8 mouse cellular contexts compared by ENCODE assay signal in the genomic region with DNA sequence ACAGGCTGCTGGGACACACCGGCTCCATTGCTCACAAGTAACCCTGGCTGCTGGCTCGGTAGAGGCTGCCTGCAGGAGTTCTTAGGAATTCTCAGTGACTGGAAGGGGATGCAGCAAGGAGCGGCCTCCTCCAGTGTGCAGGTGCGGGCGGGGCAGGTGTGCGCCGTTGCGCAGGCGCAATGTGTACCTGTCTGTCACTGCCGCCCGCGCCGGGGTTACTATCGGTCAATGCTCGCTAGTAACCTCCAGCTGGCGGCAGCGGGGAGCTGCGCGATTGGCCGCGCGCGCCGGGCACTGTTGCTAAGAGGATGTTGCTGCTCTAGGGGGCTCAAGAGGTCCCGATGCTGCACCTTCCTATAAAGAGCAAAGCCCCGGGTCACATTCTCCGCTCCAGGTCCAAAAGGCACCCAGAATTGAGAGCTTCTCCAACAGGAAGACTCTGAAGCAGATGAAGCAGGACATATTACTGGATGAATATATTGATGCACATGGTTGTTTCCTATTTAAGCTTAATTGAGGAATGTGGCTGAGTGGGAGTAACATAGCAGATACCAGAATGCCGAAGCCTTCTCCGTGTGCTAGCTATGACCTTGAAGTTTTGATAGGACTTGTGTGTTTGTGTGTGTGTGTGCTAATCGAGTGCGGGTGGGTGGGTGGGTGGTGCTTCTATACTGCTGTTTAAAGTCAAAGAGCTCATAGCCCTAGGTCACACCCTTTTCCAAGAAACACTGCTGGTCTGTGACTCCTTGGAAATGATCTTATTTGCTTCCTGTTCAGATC. TPM values are rescaled to one million over a fixed set of nuclear protein-coding genes. Genes with fewer than 3 reads are reported as not detected.
DNase-seq lines count a peak whose midpoint lies in the region; ATAC-seq and TF ChIP-seq lines count a peak whose summit lies in the region.

No protein-coding gene starts in this region.

- 0 out of 2 replicates have a peak, but pooled peaks have one; percentile 24 for ATAC-seq in heart, embryonic 13.5 days (ENCODE audit: extremely low read depth, insufficient number of reproducible peaks, low FRiP score, low TSS enrichment)
- peak; percentile 80 for ATAC-seq in kidney, embryonic 16.5 days (ENCODE audit: low FRiP score, low TSS enrichment)
- ATAC-seq in monocyte, adult 5-6 weeks (replicated peaks; ENCODE audit: insufficient number of reproducible peaks, low FRiP score, low TSS enrichment, poor library complexity, severe bottlenecking): peak; percentile 41; the same call in 1 of the 2 replicates

- H3K4me3 ChIP-seq in embryonic fibroblast, embryonic 13.5 days (ENCODE audit: insufficient read depth, low read length): no peak overlapping the region
- H3K4me3 ChIP-seq in heart, embryonic 13.5 days: peak overlapping the region; percentile 32
- H3K4me3 ChIP-seq in kidney, embryonic 16.5 days (ENCODE audit: low read length): peak overlapping the region; percentile 18
- H3K4me3 ChIP-seq in liver, adult 2 months (ENCODE audit: insufficient read depth, low read depth, low read length): no peak overlapping the region

- no peaks in the 10 kb centered on the region for H3K36me3 ChIP-seq in heart, embryonic 13.5 days
- no peaks in the 10 kb centered on the region for H3K36me3 ChIP-seq in kidney, embryonic 16.5 days (ENCODE audit: insufficient read depth, low read length)
- no peaks in the 10 kb centered on the region for H3K36me3 ChIP-seq in liver, adult 2 months (ENCODE audit: control insufficient read depth, insufficient read depth, low read length)

- no peaks in the 10 kb centered on the region for H3K79me2 ChIP-seq in liver, adult 2 months (ENCODE audit: control insufficient read depth, insufficient read depth, low read length)

- peak overlapping the region; percentile 95 for H3K27ac ChIP-seq in embryonic fibroblast, embryonic 13.5 days (ENCODE audit: insufficient read depth, low read length)
- peak overlapping the region; percentile 86 for H3K27ac ChIP-seq in heart, embryonic 13.5 days (replicated peaks)
- peak overlapping the region; percentile 55 for H3K27ac ChIP-seq in kidney, embryonic 16.5 days (ENCODE audit: low read length)
- no peak overlapping the region; the same call in 1 of the 2 replicates for H3K27ac ChIP-seq in liver, adult 2 months (replicated peaks; ENCODE audit: insufficient read depth, low read depth, low read length)

- TF ChIP-seq POLR2A in embryonic fibroblast, embryonic 13.5 days (IDR thresholded peaks at IDR 0.05; ENCODE audit: low read depth, low read length): no peak
- TF ChIP-seq POLR2A in liver, adult 2 months (IDR thresholded peaks at IDR 0.05; ENCODE audit: extremely low read depth, insufficient read depth, low read length): no peak

- DNase-seq in ovary, adult 18-20 months (ENCODE audit: low spot score): peak; percentile 27
- DNase-seq in ovary, postnatal 10 days (ENCODE audit: low spot score): no peak
- peak; percentile 38 for DNase-seq in liver, adult 2 months (ENCODE audit: extremely low read depth, low read depth, low spot score)
- DNase-seq in spleen, postnatal 4 days (ENCODE audit: low spot score in 2 of 2): peak; percentile 76 to 89

- H3K4me1 ChIP-seq in embryonic fibroblast, embryonic 13.5 days (ENCODE audit: control insufficient read depth, insufficient read depth, low read length): peaks cover 10% of the 10 kb centered on the region
- H3K4me1 ChIP-seq in heart, embryonic 13.5 days: peaks cover 77% of the 10 kb centered on the region
- H3K4me1 ChIP-seq in kidney, embryonic 16.5 days (ENCODE audit: insufficient read depth, low read length): peaks cover 59% of the 10 kb centered on the region
- peaks cover 19% of the 10 kb centered on the region; the same call in 1 of the 2 replicates for H3K4me1 ChIP-seq in liver, adult 2 months (ENCODE audit: control insufficient read depth, insufficient read depth, low read length)

- 2% methylated on average over 31 of the region's 31 CpGs for WGBS in heart, embryonic 13.5 days
- 2% methylated on average over 31 of the region's 31 CpGs for WGBS in kidney, embryonic 16.5 days
- 4% methylated on average over 31 of the region's 31 CpGs for WGBS in liver, adult 2 months

- TF ChIP-seq CTCF in embryonic fibroblast, embryonic 13.5 days (IDR thresholded peaks at IDR 0.05; ENCODE audit: borderline replicate concordance, insufficient read depth, low read length): no peak
- TF ChIP-seq CTCF in liver, adult 2 months (IDR thresholded peaks at IDR 0.05; ENCODE audit: low read depth, low read length): no peak

- H3K9me3 ChIP-seq in heart, embryonic 13.5 days: no peaks in the 10 kb centered on the region
- no peaks in the 10 kb centered on the region for H3K9me3 ChIP-seq in kidney, embryonic 16.5 days (ENCODE audit: low read length)

- H3K9ac ChIP-seq in heart, embryonic 13.5 days: peak overlapping the region; percentile 64
- H3K9ac ChIP-seq in kidney, embryonic 16.5 days (replicated peaks; ENCODE audit: low read length): 0 out of 2 replicates have a peak overlapping the region, but pooled peaks have one; percentile 20
- no peak overlapping the region for H3K9ac ChIP-seq in liver, adult 2 months (ENCODE audit: low read depth, low read length)

- no peaks in the 10 kb centered on the region for H3K27me3 ChIP-seq in heart, embryonic 13.5 days (replicated peaks)
- no peaks in the 10 kb centered on the region for H3K27me3 ChIP-seq in kidney, embryonic 16.5 days (ENCODE audit: insufficient read depth, low read length)
- H3K27me3 ChIP-seq in liver, adult 2 months (ENCODE audit: control insufficient read depth, insufficient read depth, low read length): no peaks in the 10 kb centered on the region

- peak overlapping the region; percentile 63 for H3K4me2 ChIP-seq in heart, embryonic 13.5 days
- peak overlapping the region; percentile 49 for H3K4me2 ChIP-seq in kidney, embryonic 16.5 days (replicated peaks; ENCODE audit: low read depth, low read length)

RNA-seq across cellular contexts. Expression of a gene that starts 16.0 kb away (rescaled TPM):
- 0.86 and 2.4 TPM in 2 replicates for polyA plus RNA-seq in embryonic fibroblast, embryonic 13.5 days (2011; ENCODE audit: insufficient read length, low read depth, missing spikeins)
- 7.7 and 8.2 TPM in 2 replicates for polyA plus RNA-seq in heart, embryonic 13.5 days (2015; fragmentation: Nextera tagmentation; extraction: Ambion mirVana)
- polyA plus RNA-seq in kidney, embryonic 16.5 days (2015; fragmentation: Nextera tagmentation; extraction: Ambion mirVana): 8.5 and 9.2 TPM in 2 replicates
- total RNA-seq in liver, adult 2 months (2014; rRNA removed): 5.0 and 6.0 TPM in 2 replicates
- polyA plus RNA-seq in liver, adult 2 months (2012; rRNA removed): 1.8 and 3.4 TPM in 2 replicates
- 67.2 to 83.6 TPM (median 68.0 TPM) in 3 replicates for total RNA-seq in monocyte, adult 5-6 weeks (2017)

RNA-seq across cellular contexts. Expression of a gene that starts 56.0 kb away (rescaled TPM):
- not detected in 2 replicates for polyA plus RNA-seq in embryonic fibroblast, embryonic 13.5 days (2011; ENCODE audit: insufficient read length, low read depth, missing spikeins)
- polyA plus RNA-seq in heart, embryonic 13.5 days (2015; fragmentation: Nextera tagmentation; extraction: Ambion mirVana): not detected in 2 replicates
- polyA plus RNA-seq in kidney, embryonic 16.5 days (2015; fragmentation: Nextera tagmentation; extraction: Ambion mirVana): 0.36 and 0.41 TPM in 2 replicates
- 0.37 and 3.8 TPM in 2 replicates for total RNA-seq in liver, adult 2 months (2014; rRNA removed)
- polyA plus RNA-seq in liver, adult 2 months (2012; rRNA removed): 0.72 and 2.9 TPM in 2 replicates
- not detected in 3 replicates for total RNA-seq in monocyte, adult 5-6 weeks (2017)

Comparison
In these comparisons a context has a peak if more than half of its experiments do, and no peak if none do; other contexts are left out.
1. H3K4me3 ChIP-seq: peak in heart, embryonic 13.5 days (single experiment) and kidney, embryonic 16.5 days (single experiment); none in embryonic fibroblast, embryonic 13.5 days (single experiment) and liver, adult 2 months (single experiment).
2. ATAC-seq: peak in every context shown above with its lines; median percentile 80 in kidney, embryonic 16.5 days; 41 in monocyte, adult 5-6 weeks; 24 in heart, embryonic 13.5 days.